ENCODE assay signal across 21 mouse cellular contexts in genomic region chr2:50649656-50650055, GRCm38 (mm10).
A peak's percentile ranks its signal among the peaks of the same experiment; 100 is the strongest.
DNase-seq lines count a peak whose midpoint lies in the region; ATAC-seq and TF ChIP-seq lines count a peak whose summit lies in the region.
"Had no signal": no experiment of that assay in that cellular context is flagged by ENCODE, and none has a peak within 500 bp of the region (broad histone marks: within the 10 kb centered on the region; RNA-seq: fewer than 3 reads in every experiment).

No protein-coding gene starts in this region.

- H3K4me3 ChIP-seq in liver, adult 2 months (ENCODE audit: insufficient read depth, low read depth, low read length) = no peak overlapping the region
- H3K4me3 ChIP-seq in liver, postnatal 0 days (ENCODE audit: low read depth, low read length) = no peak overlapping the region
- H3K4me3 ChIP-seq in midbrain, embryonic 12.5 days = no peak overlapping the region
- H3K4me3 ChIP-seq in midbrain, embryonic 13.5 days (replicated peaks) = no peak overlapping the region
- H3K4me3 ChIP-seq: embryonic facial prominence, embryonic 12.5 days; gastrocnemius, adult 2 months; hindbrain, embryonic 12.5 days; hindbrain, embryonic 15.5 days had no signal

- no peak for TF ChIP-seq EP300 in liver, postnatal 0 days (IDR thresholded peaks at IDR 0.05; ENCODE audit: low read depth)

- 69% methylated on average over 3 of the region's 3 CpGs for WGBS in liver, adult 2 months
- WGBS in liver, postnatal 0 days (ENCODE audit: insufficient replicate concordance) = 63% methylated on average over 3 of the region's 3 CpGs
- 73% methylated on average over 3 of the region's 3 CpGs for WGBS in midbrain, embryonic 12.5 days
- WGBS in midbrain, embryonic 13.5 days = 70% methylated on average over 3 of the region's 3 CpGs

- H3K9me3 ChIP-seq in liver, postnatal 0 days (ENCODE audit: low read length) = no peaks in the 10 kb centered on the region
- no peaks in the 10 kb centered on the region for H3K9me3 ChIP-seq in midbrain, embryonic 12.5 days
- no peaks in the 10 kb centered on the region for H3K9me3 ChIP-seq in midbrain, embryonic 13.5 days
- H3K9me3 ChIP-seq: embryonic facial prominence, embryonic 12.5 days; hindbrain, embryonic 12.5 days; hindbrain, embryonic 15.5 days had no signal

- no peaks in the 10 kb centered on the region for H3K4me1 ChIP-seq in liver, adult 2 months (ENCODE audit: control insufficient read depth, insufficient read depth, low read length)
- no peaks in the 10 kb centered on the region for H3K4me1 ChIP-seq in liver, postnatal 0 days (ENCODE audit: insufficient read depth)
- peaks cover 12% of the 10 kb centered on the region for H3K4me1 ChIP-seq in midbrain, embryonic 12.5 days
- peaks cover 12% of the 10 kb centered on the region for H3K4me1 ChIP-seq in midbrain, embryonic 13.5 days (replicated peaks)

- H3K36me3 ChIP-seq in liver, adult 2 months (ENCODE audit: control insufficient read depth, insufficient read depth, low read length) = no peaks in the 10 kb centered on the region
- no peaks in the 10 kb centered on the region for H3K36me3 ChIP-seq in liver, postnatal 0 days (replicated peaks; ENCODE audit: insufficient read depth, low read length)
- H3K36me3 ChIP-seq in midbrain, embryonic 12.5 days = no peaks in the 10 kb centered on the region
- H3K36me3 ChIP-seq in midbrain, embryonic 13.5 days = no peaks in the 10 kb centered on the region
- H3K36me3 ChIP-seq: embryonic facial prominence, embryonic 12.5 days; hindbrain, embryonic 12.5 days; hindbrain, embryonic 15.5 days had no signal

- DNase-seq in liver, adult 2 months (ENCODE audit: extremely low read depth, low read depth, low spot score) = peak; percentile 5
- DNase-seq in liver, postnatal 0 days = no peak
- DNase-seq in adipocyte (ENCODE audit: low spot score) = peak; percentile 78
- DNase-seq in fibroblast of lung, adult 2 months (ENCODE audit: low read depth) = peak; percentile 51
- DNase-seq in cerebellum, adult 9-10 months = no peak
- DNase-seq: adrenal gland, adult 8-10 months; adrenal gland, postnatal 25 days; cerebellum, adult 11-12 months; cerebellum, adult 8-10 months; cerebellum, postnatal 14 days; forebrain, postnatal 0 days; gastrocnemius, adult 2 months; gastrocnemius, postnatal 14 days had no signal

- H3K79me2 ChIP-seq in liver, adult 2 months (ENCODE audit: control insufficient read depth, insufficient read depth, low read length) = no peaks in the 10 kb centered on the region

- no peaks in the 10 kb centered on the region for H3K27me3 ChIP-seq in liver, adult 2 months (ENCODE audit: control insufficient read depth, insufficient read depth, low read length)
- no peaks in the 10 kb centered on the region for H3K27me3 ChIP-seq in liver, postnatal 0 days (ENCODE audit: insufficient read depth, low read length)
- no peaks in the 10 kb centered on the region for H3K27me3 ChIP-seq in midbrain, embryonic 12.5 days
- no peaks in the 10 kb centered on the region for H3K27me3 ChIP-seq in midbrain, embryonic 13.5 days
- H3K27me3 ChIP-seq: embryonic facial prominence, embryonic 12.5 days; hindbrain, embryonic 12.5 days; hindbrain, embryonic 15.5 days had no signal

- TF ChIP-seq POLR2A in liver, adult 2 months (IDR thresholded peaks at IDR 0.05; ENCODE audit: extremely low read depth, insufficient read depth, low read length) = no peak

- no peak overlapping the region for H3K9ac ChIP-seq in liver, adult 2 months (ENCODE audit: low read depth, low read length)
- no peak overlapping the region for H3K9ac ChIP-seq in liver, postnatal 0 days (replicated peaks)
- H3K9ac ChIP-seq in midbrain, embryonic 12.5 days (replicated peaks) = no peak overlapping the region
- H3K9ac ChIP-seq in midbrain, embryonic 13.5 days (replicated peaks) = no peak overlapping the region
- H3K9ac ChIP-seq: embryonic facial prominence, embryonic 12.5 days; forebrain, postnatal 0 days; hindbrain, embryonic 12.5 days; hindbrain, embryonic 15.5 days had no signal

- no peak overlapping the region for H3K27ac ChIP-seq in liver, adult 2 months (replicated peaks; ENCODE audit: insufficient read depth, low read depth, low read length)
- no peak overlapping the region for H3K27ac ChIP-seq in liver, postnatal 0 days (ENCODE audit: low read depth)
- 0 out of 2 replicates have a peak overlapping the region, but pooled peaks have one; percentile 2 for H3K27ac ChIP-seq in midbrain, embryonic 12.5 days (replicated peaks)
- no peak overlapping the region for H3K27ac ChIP-seq in midbrain, embryonic 13.5 days
- H3K27ac ChIP-seq: embryonic facial prominence, embryonic 12.5 days; gastrocnemius, adult 2 months; hindbrain, embryonic 12.5 days; hindbrain, embryonic 15.5 days had no signal

- H3K4me2 ChIP-seq in liver, postnatal 0 days (ENCODE audit: low read depth, low read length) = no peak overlapping the region
- no peak overlapping the region for H3K4me2 ChIP-seq in midbrain, embryonic 12.5 days (replicated peaks)
- H3K4me2 ChIP-seq in midbrain, embryonic 13.5 days (replicated peaks) = no peak overlapping the region
- H3K4me2 ChIP-seq: embryonic facial prominence, embryonic 12.5 days; heart, embryonic 11.5 days; hindbrain, embryonic 12.5 days; hindbrain, embryonic 15.5 days had no signal

- ATAC-seq in liver, postnatal 0 days = no peak
- no peak for ATAC-seq in midbrain, embryonic 12.5 days (ENCODE audit: low FRiP score, low read depth)
- ATAC-seq in midbrain, embryonic 13.5 days = no peak
- ATAC-seq: CD4-positive, CD25-positive, alpha-beta regulatory T cell, adult 4 months; forebrain, embryonic 14.5 days; forebrain, postnatal 0 days had no signal

- no peak for TF ChIP-seq CTCF in liver, adult 2 months (IDR thresholded peaks at IDR 0.05; ENCODE audit: low read depth, low read length)
- TF ChIP-seq CTCF in liver, postnatal 0 days (IDR thresholded peaks at IDR 0.05; ENCODE audit: low read depth) = no peak

Comparison
In these comparisons a context has a peak if more than half of its experiments do, and no peak if none do; other contexts are left out.
1. DNase-seq: peak in liver, adult 2 months (single experiment), adipocyte (single experiment) and fibroblast of lung, adult 2 months (single experiment); none in liver, postnatal 0 days (single experiment) and cerebellum, adult 9-10 months (single experiment).